Comparison of ENCODE assay signal across 31 mouse cellular contexts in the genomic region with DNA sequence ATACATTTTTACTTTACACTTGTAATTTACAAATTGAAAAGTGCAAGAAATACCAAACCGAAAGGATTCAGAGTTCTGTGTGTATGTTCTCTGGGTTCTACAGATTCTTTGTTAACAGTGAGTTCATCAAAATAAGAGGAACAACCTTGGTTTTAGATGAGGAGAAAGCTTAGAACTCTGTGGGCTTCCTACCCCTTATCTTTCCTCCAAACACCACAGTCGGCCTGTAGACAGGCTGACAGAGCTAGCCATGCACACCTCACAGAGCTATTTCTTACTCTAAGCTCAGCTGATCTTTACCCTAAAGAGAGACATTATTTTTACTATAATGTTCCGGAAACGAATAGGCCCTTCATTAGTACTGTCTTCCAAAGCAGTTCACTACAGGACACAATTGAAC.
"Had no signal": no experiment of that assay in that cellular context is flagged by ENCODE, and none has a peak within 500 bp of the region (broad histone marks: within the 10 kb centered on the region; RNA-seq: fewer than 3 reads in every experiment).

No protein-coding gene starts in this region.

- H3K9ac ChIP-seq: limb, embryonic 12.5 days; limb, embryonic 13.5 days; limb, embryonic 15.5 days; liver, embryonic 12.5 days; liver, embryonic 13.5 days; liver, embryonic 14.5 days; liver, embryonic 15.5 days; liver, postnatal 0 days; lung, embryonic 14.5 days; lung, embryonic 15.5 days; midbrain, embryonic 12.5 days; midbrain, embryonic 13.5 days; midbrain, embryonic 15.5 days; neural tube, embryonic 12.5 days had no signal

- ATAC-seq: liver, embryonic 12.5 days; liver, postnatal 0 days; lung, postnatal 0 days; midbrain, embryonic 13.5 days; midbrain, embryonic 15.5 days; midbrain, embryonic 16.5 days had no signal

- H3K27ac ChIP-seq: limb, embryonic 10.5 days; limb, embryonic 12.5 days; limb, embryonic 13.5 days; limb, embryonic 15.5 days; liver, embryonic 12.5 days; liver, embryonic 13.5 days; liver, embryonic 14.5 days; liver, embryonic 15.5 days; lung, embryonic 15.5 days; macrophage; midbrain, embryonic 10.5 days; midbrain, embryonic 12.5 days; midbrain, embryonic 13.5 days; midbrain, embryonic 15.5 days; neural tube, embryonic 12.5 days had no signal

- H3K4me2 ChIP-seq: limb, embryonic 12.5 days; limb, embryonic 13.5 days; limb, embryonic 15.5 days; liver, embryonic 11.5 days; liver, embryonic 12.5 days; liver, embryonic 13.5 days; liver, embryonic 15.5 days; lung, embryonic 14.5 days; lung, embryonic 15.5 days; midbrain, embryonic 12.5 days; midbrain, embryonic 13.5 days; midbrain, embryonic 15.5 days; neural tube, embryonic 12.5 days had no signal

- DNase-seq: left cerebral cortex, postnatal 4 days; liver; liver, embryonic 13.5 days; liver, postnatal 0 days; lung, adult 18-20 months; lung, adult 2 months; lung, embryonic 14.5 days; lung, postnatal 10 days; lung, postnatal 14 days; lung, postnatal 36 days; lung, postnatal 4 days; midbrain, embryonic 14.5 days had no signal

- H3K4me3 ChIP-seq: limb, embryonic 10.5 days; limb, embryonic 12.5 days; limb, embryonic 13.5 days; limb, embryonic 15.5 days; liver, embryonic 12.5 days; liver, embryonic 13.5 days; liver, embryonic 15.5 days; lung, embryonic 15.5 days; megakaryocyte, embryonic 14.5 days; midbrain, embryonic 10.5 days; midbrain, embryonic 12.5 days; midbrain, embryonic 13.5 days; midbrain, embryonic 15.5 days; myocyte; neural tube, embryonic 12.5 days had no signal

- H3K27me3 ChIP-seq: limb, embryonic 12.5 days; limb, embryonic 13.5 days; limb, embryonic 15.5 days; liver, embryonic 12.5 days; liver, embryonic 13.5 days; liver, embryonic 15.5 days; lung, embryonic 15.5 days; megakaryocyte, embryonic 14.5 days; midbrain, embryonic 15.5 days; neural tube, embryonic 12.5 days had no signal

- H3K36me3 ChIP-seq: limb, embryonic 10.5 days; limb, embryonic 12.5 days; limb, embryonic 13.5 days; limb, embryonic 15.5 days; liver, embryonic 12.5 days; liver, embryonic 13.5 days; liver, embryonic 15.5 days; lung, embryonic 15.5 days; midbrain, embryonic 10.5 days; midbrain, embryonic 12.5 days; midbrain, embryonic 13.5 days; midbrain, embryonic 15.5 days; neural tube, embryonic 12.5 days had no signal

- H3K9me3 ChIP-seq: limb, embryonic 10.5 days; limb, embryonic 12.5 days; limb, embryonic 15.5 days; liver, embryonic 12.5 days; liver, embryonic 13.5 days; liver, embryonic 15.5 days; lung, embryonic 15.5 days; megakaryocyte, embryonic 14.5 days; midbrain, embryonic 10.5 days; midbrain, embryonic 12.5 days; midbrain, embryonic 13.5 days; midbrain, embryonic 15.5 days; neural tube, embryonic 12.5 days had no signal

- H3K4me1 ChIP-seq: limb, embryonic 15.5 days; lung, embryonic 15.5 days; neural tube, embryonic 12.5 days had no signal
